Comparison of ENCODE assay signal across 8 mouse cellular contexts in genomic region chr5:28122491-28123454, GRCm38 (mm10). TPM values are rescaled to one million over a fixed set of nuclear protein-coding genes. Genes with fewer than 3 reads are reported as not detected.
DNase-seq lines count a peak whose midpoint lies in the region; ATAC-seq lines count a peak whose summit lies in the region.
"Had no signal": no experiment of that assay in that cellular context is flagged by ENCODE, and none has a peak within 500 bp of the region (broad histone marks: within the 10 kb centered on the region; RNA-seq: fewer than 3 reads in every experiment).

No protein-coding gene starts in this region.

- no peak overlapping the region for H3K4me2 ChIP-seq in forebrain, embryonic 16.5 days (ENCODE audit: low read length)
- peak overlapping the region; percentile 40 for H3K4me2 ChIP-seq in hindbrain, embryonic 14.5 days (replicated peaks)
- H3K4me2 ChIP-seq in midbrain, embryonic 13.5 days (replicated peaks), result peak overlapping the region; percentile 48
- H3K4me2 ChIP-seq: liver, embryonic 13.5 days had no signal

- 1% methylated on average over 27 of the region's 27 CpGs for WGBS in forebrain, embryonic 16.5 days
- 2% methylated on average over 27 of the region's 27 CpGs for WGBS in hindbrain, embryonic 14.5 days
- WGBS in midbrain, embryonic 13.5 days, result under 1% methylated on average over 27 of the region's 27 CpGs

- H3K4me3 ChIP-seq in forebrain, embryonic 16.5 days (replicated peaks; ENCODE audit: low read length), result no peak overlapping the region; the same call in 1 of the 2 replicates
- peak overlapping the region; percentile 0; the same call in 1 of the 2 replicates for H3K4me3 ChIP-seq in hindbrain, embryonic 14.5 days (replicated peaks; ENCODE audit: low read length)
- peak overlapping the region; percentile 31 for H3K4me3 ChIP-seq in midbrain, embryonic 13.5 days (replicated peaks)
- H3K4me3 ChIP-seq: liver, embryonic 13.5 days had no signal

- no peaks in the 10 kb centered on the region for H3K36me3 ChIP-seq in forebrain, embryonic 16.5 days (ENCODE audit: control insufficient read depth, insufficient read depth)
- no peaks in the 10 kb centered on the region for H3K36me3 ChIP-seq in hindbrain, embryonic 14.5 days (replicated peaks; ENCODE audit: control insufficient read depth, insufficient read depth)
- no peaks in the 10 kb centered on the region for H3K36me3 ChIP-seq in midbrain, embryonic 13.5 days
- H3K36me3 ChIP-seq: liver, embryonic 13.5 days had no signal

- peak; percentile 84 for ATAC-seq in forebrain, embryonic 16.5 days
- peak; percentile 82 for ATAC-seq in hindbrain, embryonic 14.5 days (ENCODE audit: low FRiP score)
- peak; percentile 79 for ATAC-seq in midbrain, embryonic 13.5 days

- peaks cover 16% of the 10 kb centered on the region for H3K4me1 ChIP-seq in forebrain, embryonic 16.5 days (replicated peaks; ENCODE audit: control insufficient read depth, insufficient read depth, low read length)
- H3K4me1 ChIP-seq in hindbrain, embryonic 14.5 days (replicated peaks; ENCODE audit: control insufficient read depth, insufficient read depth, low read length), result peaks cover 4% of the 10 kb centered on the region; the same call in 1 of the 2 replicates
- peaks cover 25% of the 10 kb centered on the region for H3K4me1 ChIP-seq in midbrain, embryonic 13.5 days (replicated peaks)
- H3K4me1 ChIP-seq: liver, embryonic 13.5 days had no signal

- intact Hi-C loops in left cerebral cortex, postnatal 25 days (cut with DNase I), result loop anchor here (5.0 kb wide), 2 partner anchors 90 to 1350 kb away; no protein-coding TSS in a partner anchor

- no peak overlapping the region for H3K27ac ChIP-seq in forebrain, embryonic 16.5 days (ENCODE audit: low read length)
- peak overlapping the region; percentile 73 for H3K27ac ChIP-seq in hindbrain, embryonic 14.5 days
- H3K27ac ChIP-seq in midbrain, embryonic 13.5 days, result peak overlapping the region; percentile 87
- H3K27ac ChIP-seq: liver, embryonic 13.5 days had no signal

- DNase-seq in WW6 (ENCODE audit: low read depth, low spot score), result peak; percentile 62
- peak; percentile 89 to 92 for DNase-seq in cerebellum, adult 18-20 months
- peak; percentile 78 for DNase-seq in hindbrain, embryonic 14.5 days (ENCODE audit: low spot score)
- DNase-seq in left cerebral cortex, postnatal 25 days (ENCODE audit: low spot score in 2 of 2), result peak; percentile 29 to 30
- peak; percentile 51 to 52 for DNase-seq in spleen, postnatal 36 days (ENCODE audit: low spot score in 2 of 2)
- DNase-seq: liver, embryonic 13.5 days had no signal

- no peaks in the 10 kb centered on the region; the same call in 1 of the 2 replicates for H3K9me3 ChIP-seq in forebrain, embryonic 16.5 days (ENCODE audit: control insufficient read depth, low read length)
- H3K9me3 ChIP-seq in hindbrain, embryonic 14.5 days (ENCODE audit: control insufficient read depth, low read length), result no peaks in the 10 kb centered on the region
- no peaks in the 10 kb centered on the region for H3K9me3 ChIP-seq in midbrain, embryonic 13.5 days
- H3K9me3 ChIP-seq: liver, embryonic 13.5 days had no signal

- H3K9ac ChIP-seq in forebrain, embryonic 16.5 days (replicated peaks; ENCODE audit: low read depth, low read length), result no peak overlapping the region
- peak overlapping the region; percentile 33; the same call in 1 of the 2 replicates for H3K9ac ChIP-seq in hindbrain, embryonic 14.5 days
- peak overlapping the region; percentile 60 for H3K9ac ChIP-seq in midbrain, embryonic 13.5 days (replicated peaks)
- H3K9ac ChIP-seq: liver, embryonic 13.5 days had no signal

- peaks cover 77% of the 10 kb centered on the region for H3K27me3 ChIP-seq in forebrain, embryonic 16.5 days (replicated peaks; ENCODE audit: control insufficient read depth, insufficient read depth, low read length)
- peaks cover 95% of the 10 kb centered on the region for H3K27me3 ChIP-seq in hindbrain, embryonic 14.5 days (ENCODE audit: control insufficient read depth, insufficient read depth, low read length)
- H3K27me3 ChIP-seq in midbrain, embryonic 13.5 days, result peaks cover 90% of the 10 kb centered on the region

RNA-seq across cellular contexts. Expression of gene En2, which starts 42.7 kb away (rescaled TPM):
- not detected in 2 replicates for polyA plus RNA-seq in forebrain, embryonic 16.5 days (2015; fragmentation: Nextera tagmentation; extraction: Ambion mirVana)
- 0.07 and 0.98 TPM in 2 replicates for polyA plus RNA-seq in hindbrain, embryonic 14.5 days (2014; fragmentation: Nextera tagmentation; extraction: Ambion mirVana)
- total RNA-seq in left cerebral cortex, postnatal 25 days (2021), result under 1 TPM; 0.14 to 0.25 TPM
- polyA plus RNA-seq in midbrain, embryonic 13.5 days (2015; fragmentation: Nextera tagmentation; extraction: Ambion mirVana), result 1.9 and 2.2 TPM in 2 replicates
- polyA plus RNA-seq: liver, embryonic 13.5 days had no signal

RNA-seq across cellular contexts. Expression of gene Insig1, which starts 51.6 kb away (rescaled TPM):
- polyA plus RNA-seq in forebrain, embryonic 16.5 days (2015; fragmentation: Nextera tagmentation; extraction: Ambion mirVana), result 76.9 and 83.7 TPM in 2 replicates
- 79.0 and 92.6 TPM in 2 replicates for polyA plus RNA-seq in hindbrain, embryonic 14.5 days (2014; fragmentation: Nextera tagmentation; extraction: Ambion mirVana)
- total RNA-seq in left cerebral cortex, postnatal 25 days (2021), result 10 to 100 TPM; 68.1 to 74.9 TPM
- polyA plus RNA-seq in midbrain, embryonic 13.5 days (2015; fragmentation: Nextera tagmentation; extraction: Ambion mirVana), result 87.8 and 97.1 TPM in 2 replicates

Comparison
In these comparisons a context has a peak if more than half of its experiments do, and no peak if none do; other contexts are left out.
1. DNase-seq: peak in every context shown above with its lines; median percentile 90 in cerebellum, adult 18-20 months; 78 in hindbrain, embryonic 14.5 days; 62 in WW6; 52 in spleen, postnatal 36 days; 30 in left cerebral cortex, postnatal 25 days.